9 mouse cellular contexts compared by ENCODE assay signal in genomic region chr5:74834401-74834800, GRCm38 (mm10).
"Had no signal": no experiment of that assay in that cellular context is flagged by ENCODE, and none has a peak within 500 bp of the region (broad histone marks: within the 10 kb centered on the region; RNA-seq: fewer than 3 reads in every experiment).

No protein-coding gene starts in this region.

- DNase-seq: lung, adult 18-20 months; lung, embryonic 14.5 days; lung, postnatal 10 days; midbrain, embryonic 14.5 days; right cerebral cortex, postnatal 14 days; thymus, adult 2 months; thymus, postnatal 25 days; thymus, postnatal 4 days had no signal

- ATAC-seq: midbrain, embryonic 16.5 days had no signal
